Mouse (Mus musculus): ENCODE measurements at regions not wholly inside any gene's neighbourhood (a gene's known extent, or its start where the extent isn't known, plus 50 kb on each side); places are given as distances from the start of the nearest gene placed in this dataset.

GRCm38 (mm10) chr4:143021242-143021881 is 191.4 kb downstream of the Prdm2 start:
- TF ChIP-seq CTCF (IDR thresholded peaks at IDR 0.05; ENCODE audit: extremely low read depth, insufficient read depth, insufficient read length, insufficient replicate concordance) (peak; percentile 26; the same call in 1 of the 2 replicates), POLR2A (IDR thresholded peaks at IDR 0.05; ENCODE audit: low read depth, low read length) (no peak)
